Comparison of ENCODE assay signal across 8 mouse cellular contexts in genomic region chr7:79934862-79935510, GRCm38 (mm10). TPM values are rescaled to one million over a fixed set of nuclear protein-coding genes. Genes with fewer than 3 reads are reported as not detected.
DNase-seq lines count a peak whose midpoint lies in the region; ATAC-seq and TF ChIP-seq lines count a peak whose summit lies in the region.

Gene Arpin (minus strand): TSS chr7:79935359.

- no peak for TF ChIP-seq CTCF in C2C12 (IDR thresholded peaks at IDR 0.05; ENCODE audit: control insufficient read depth, insufficient read depth, insufficient read length)
- no peak for TF ChIP-seq CTCF in bone marrow macrophage, adult 2 months (IDR thresholded peaks at IDR 0.05; ENCODE audit: low read depth, low read length)
- TF ChIP-seq CTCF in kidney, postnatal 0 days (IDR thresholded peaks at IDR 0.05; ENCODE audit: low read depth) = peak; percentile 32; the same call in 1 of the 2 replicates
- TF ChIP-seq CTCF in liver, adult 2 months (IDR thresholded peaks at IDR 0.05; ENCODE audit: low read depth, low read length) = no peak

- TF ChIP-seq POLR2A in bone marrow macrophage, adult 2 months (IDR thresholded peaks at IDR 0.05; ENCODE audit: borderline replicate concordance, low read depth, low read length) = no peak
- no peak for TF ChIP-seq POLR2A in liver, adult 2 months (IDR thresholded peaks at IDR 0.05; ENCODE audit: extremely low read depth, insufficient read depth, low read length)
- TF ChIP-seq POLR2A in myocyte (IDR thresholded peaks at IDR 0.05; ENCODE audit: insufficient read length, low read depth) = peak; percentile 52

- peak within 1 kb of the TSS; percentile 50 for H3K4me3 ChIP-seq in C2C12 (ENCODE audit: insufficient read depth, poor library complexity, severe bottlenecking)
- H3K4me3 ChIP-seq in bone marrow macrophage, adult 2 months (ENCODE audit: insufficient read depth, low read length) = peak within 1 kb of the TSS; percentile 81
- H3K4me3 ChIP-seq in forebrain, embryonic 10.5 days = peak within 1 kb of the TSS; percentile 66
- peak within 1 kb of the TSS; percentile 78 for H3K4me3 ChIP-seq in heart, embryonic 13.5 days
- H3K4me3 ChIP-seq in kidney, postnatal 0 days (replicated peaks; ENCODE audit: low read depth, low read length) = peak within 1 kb of the TSS; percentile 55
- H3K4me3 ChIP-seq in liver, adult 2 months (ENCODE audit: insufficient read depth, low read depth, low read length) = peak within 1 kb of the TSS; percentile 94
- peak within 1 kb of the TSS; percentile 48 for H3K4me3 ChIP-seq in myocyte

- ATAC-seq in heart, embryonic 13.5 days (ENCODE audit: extremely low read depth, insufficient number of reproducible peaks, low FRiP score, low TSS enrichment) = peak; percentile 48; the same call in 1 of the 2 replicates
- ATAC-seq in kidney, postnatal 0 days (replicated peaks; ENCODE audit: low FRiP score, low read depth) = peak; percentile 80

- peaks cover 12% of the 10 kb centered on the region for H3K4me1 ChIP-seq in bone marrow macrophage, adult 2 months (ENCODE audit: control insufficient read depth, insufficient read depth, low read length)
- H3K4me1 ChIP-seq in forebrain, embryonic 10.5 days = peaks cover 21% of the 10 kb centered on the region
- H3K4me1 ChIP-seq in heart, embryonic 13.5 days = peaks cover 21% of the 10 kb centered on the region
- H3K4me1 ChIP-seq in kidney, postnatal 0 days (replicated peaks; ENCODE audit: insufficient read depth, low read length) = no peaks in the 10 kb centered on the region
- H3K4me1 ChIP-seq in liver, adult 2 months (ENCODE audit: control insufficient read depth, insufficient read depth, low read length) = peaks cover 2% of the 10 kb centered on the region; the same call in 1 of the 2 replicates

- no peaks in the 10 kb centered on the region for H3K79me3 ChIP-seq in C2C12 (ENCODE audit: low read depth)

- H3K9me3 ChIP-seq in forebrain, embryonic 10.5 days = no peaks in the 10 kb centered on the region
- no peaks in the 10 kb centered on the region for H3K9me3 ChIP-seq in heart, embryonic 13.5 days
- H3K9me3 ChIP-seq in kidney, postnatal 0 days (replicated peaks; ENCODE audit: low read length) = no peaks in the 10 kb centered on the region

- H3ac ChIP-seq in C2C12 (ENCODE audit: control insufficient read depth, insufficient read length, low read depth) (peak within 1 kb of the TSS; percentile 81), myocyte (ENCODE audit: control insufficient read depth, insufficient read length) (peak within 1 kb of the TSS; percentile 35)

- peak within 1 kb of the TSS; percentile 84 for H3K4me2 ChIP-seq in heart, embryonic 13.5 days
- H3K4me2 ChIP-seq in kidney, postnatal 0 days (ENCODE audit: low read length) = peak within 1 kb of the TSS; percentile 79
- peak within 1 kb of the TSS; percentile 95 for H3K4me2 ChIP-seq in myocyte (ENCODE audit: low read depth)

- H3K36me3 ChIP-seq in C2C12 (ENCODE audit: control insufficient read depth, insufficient read depth) (peaks cover 1% of the 10 kb centered on the region), myocyte (ENCODE audit: control insufficient read depth, insufficient read depth) (no peaks in the 10 kb centered on the region)
- no peaks in the 10 kb centered on the region for H3K36me3 ChIP-seq in forebrain, embryonic 10.5 days (replicated peaks)
- no peaks in the 10 kb centered on the region for H3K36me3 ChIP-seq in heart, embryonic 13.5 days
- peaks cover 7% of the 10 kb centered on the region; the same call in 1 of the 2 replicates for H3K36me3 ChIP-seq in kidney, postnatal 0 days (ENCODE audit: insufficient read depth, low read length)
- no peaks in the 10 kb centered on the region for H3K36me3 ChIP-seq in liver, adult 2 months (ENCODE audit: control insufficient read depth, insufficient read depth, low read length)

- WGBS in forebrain, embryonic 10.5 days = 1% methylated on average over 32 of the region's 32 CpGs
- WGBS in heart, embryonic 13.5 days = 2% methylated on average over 32 of the region's 32 CpGs
- under 1% methylated on average over 32 of the region's 32 CpGs for WGBS in kidney, postnatal 0 days
- WGBS in liver, adult 2 months = 5% methylated on average over 32 of the region's 32 CpGs

- peak; percentile 74 for DNase-seq in forebrain, embryonic 10.5 days (ENCODE audit: extremely low spot score, low spot score)
- peak; percentile 88 for DNase-seq in kidney, postnatal 0 days (ENCODE audit: low spot score)
- no peak for DNase-seq in liver, adult 2 months (ENCODE audit: extremely low read depth, low read depth, low spot score)
- DNase-seq in testis, postnatal 14 days (ENCODE audit: low spot score) = peak; percentile 37

- H3K27ac ChIP-seq in bone marrow macrophage, adult 2 months (ENCODE audit: insufficient read depth, low read depth, low read length) = peak within 1 kb of the TSS; percentile 46
- peak within 1 kb of the TSS; percentile 87 for H3K27ac ChIP-seq in forebrain, embryonic 10.5 days
- H3K27ac ChIP-seq in heart, embryonic 13.5 days (replicated peaks) = peak within 1 kb of the TSS; percentile 83
- H3K27ac ChIP-seq in kidney, postnatal 0 days = peak within 1 kb of the TSS; percentile 87
- H3K27ac ChIP-seq in liver, adult 2 months (replicated peaks; ENCODE audit: insufficient read depth, low read depth, low read length) = peak within 1 kb of the TSS; percentile 87

- H3K9ac ChIP-seq in heart, embryonic 13.5 days = peak within 1 kb of the TSS; percentile 88
- peak within 1 kb of the TSS; percentile 71 for H3K9ac ChIP-seq in kidney, postnatal 0 days (ENCODE audit: low read depth, low read length)
- H3K9ac ChIP-seq in liver, adult 2 months (ENCODE audit: low read depth, low read length) = peak within 1 kb of the TSS; percentile 87

- no peaks in the 10 kb centered on the region for H3K27me3 ChIP-seq in C2C12 (ENCODE audit: control insufficient read depth, insufficient read depth, insufficient read length)
- H3K27me3 ChIP-seq in forebrain, embryonic 10.5 days (ENCODE audit: poor library complexity, severe bottlenecking) = peaks cover 9% of the 10 kb centered on the region
- no peaks in the 10 kb centered on the region for H3K27me3 ChIP-seq in heart, embryonic 13.5 days (replicated peaks)
- H3K27me3 ChIP-seq in kidney, postnatal 0 days (ENCODE audit: insufficient read depth, low read length) = no peaks in the 10 kb centered on the region
- no peaks in the 10 kb centered on the region for H3K27me3 ChIP-seq in liver, adult 2 months (ENCODE audit: control insufficient read depth, insufficient read depth, low read length)
- no peaks in the 10 kb centered on the region for H3K27me3 ChIP-seq in myocyte (ENCODE audit: control insufficient read depth, insufficient read depth, insufficient read length)

- H3K79me2 ChIP-seq in C2C12 (ENCODE audit: control insufficient read depth, insufficient read depth) (peaks cover 15% of the 10 kb centered on the region), myocyte (ENCODE audit: control insufficient read depth, insufficient read depth) (no peaks in the 10 kb centered on the region)
- no peaks in the 10 kb centered on the region for H3K79me2 ChIP-seq in liver, adult 2 months (ENCODE audit: control insufficient read depth, insufficient read depth, low read length)

TF ChIP-seq in C2C12, 6 proteins besides CTCF, POLR2A, EP300 and RAD21:
- TF ChIP-seq MAX (IDR thresholded peaks at IDR 0.05) (peak; percentile 26), USF1 (IDR thresholded peaks at IDR 0.05; ENCODE audit: low read depth) (no peak), CEBPB (IDR thresholded peaks at IDR 0.05; ENCODE audit: low read depth) (no peak)

TF ChIP-seq in myocyte, 11 proteins besides CTCF, POLR2A, EP300 and RAD21:
- TF ChIP-seq POLR2AphosphoS2 (IDR thresholded peaks at IDR 0.05; ENCODE audit: insufficient read length, low read depth) (peak; percentile 44), USF1 (IDR thresholded peaks at IDR 0.05; ENCODE audit: low read depth) (no peak), TCF12 (IDR thresholded peaks at IDR 0.05; ENCODE audit: insufficient read depth, poor library complexity, severe bottlenecking) (no peak)

RNA-seq across cellular contexts. Expression of gene Arpin, which starts in this region (rescaled TPM):
- 41.2 TPM for polyA plus RNA-seq in C2C12 (2012; fragmentation: generic; extraction: Trizol)
- 9.7 and 10.2 TPM in 2 replicates for polyA plus RNA-seq in bone marrow macrophage, adult 2 months (2012; ENCODE audit: insufficient read depth, insufficient read length, missing spikeins)
- polyA plus RNA-seq in forebrain, embryonic 10.5 days (2016; fragmentation: Nextera tagmentation; extraction: Ambion mirVana) = 21.1 and 21.7 TPM in 2 replicates
- polyA plus RNA-seq in heart, embryonic 13.5 days (2015; fragmentation: Nextera tagmentation; extraction: Ambion mirVana) = 27.8 and 28.5 TPM in 2 replicates
- 30.6 and 34.4 TPM in 2 replicates for polyA plus RNA-seq in kidney, postnatal 0 days (2015; fragmentation: Nextera tagmentation; extraction: Ambion mirVana)
- total RNA-seq in liver, adult 2 months (2014; rRNA removed) = 6.2 and 7.3 TPM in 2 replicates
- 3.5 and 4.0 TPM in 2 replicates for polyA plus RNA-seq in liver, adult 2 months (2012; rRNA removed)
- 15.1 TPM for polyA plus RNA-seq in myocyte (2012; fragmentation: generic; extraction: Trizol)
